Mouse (Mus musculus) stomach, embryonic 15.5 days (tissue): ENCODE measurements around the gene Gprc5d. TPM values are rescaled to one million over a fixed set of nuclear protein-coding genes. Genes with fewer than 3 reads are reported as not detected.

Experiments
- ATAC-seq: fragments of 200-750 bp; cut with Nextera tagmentation; 2 replicates; pipeline ENCODE4 v1.8.0; 2017; ENCODE audit warnings: low read depth, moderate number of reproducible peaks, moderate TSS enrichment; ENCODE audit not compliant: insufficient read depth, low FRiP score
- H3K27ac ChIP-seq: fragments of 300-500 bp; sonication (generic); 2 replicates; pipeline ENCODE4 v1.5.1; 2015; ENCODE audit warnings: mild to moderate bottlenecking, inconsistent platforms
- H3K27me3 ChIP-seq: fragments of 300-500 bp; sonication (generic); replicated peaks from 2 replicates; pipeline ENCODE4 v1.6.1; 2015; ENCODE audit warnings: inconsistent platforms
- H3K36me3 ChIP-seq: fragments of 300-500 bp; sonication (generic); 2 replicates; pipeline ENCODE4 v1.6.1; 2015; ENCODE audit warnings: inconsistent platforms
- H3K4me1 ChIP-seq: fragments of 300-500 bp; sonication (generic); 2 replicates; pipeline ENCODE4 v1.6.1; 2015; ENCODE audit warnings: inconsistent platforms
- H3K4me2 ChIP-seq: fragments of 300-500 bp; sonication (generic); 2 replicates; pipeline ENCODE4 v1.6.1; 2015; ENCODE audit warnings: mild to moderate bottlenecking, inconsistent platforms
- H3K4me3 ChIP-seq: fragments of 300-500 bp; sonication (generic); replicated peaks from 2 replicates; pipeline ENCODE4 v1.5.1; 2015; ENCODE audit warnings: inconsistent platforms
- H3K9ac ChIP-seq: fragments of 300-500 bp; sonication (generic); 2 replicates; pipeline ENCODE4 v1.6.1; 2015; ENCODE audit warnings: inconsistent platforms
- H3K9me3 ChIP-seq: fragments of 300-500 bp; sonication (generic); 2 replicates; pipeline ENCODE4 v1.6.1; 2016; ENCODE audit warnings: inconsistent platforms
- WGBS: fragments of 180-500 bp; shearing (Covaris S2); methylation state at CpG from one replicate; pipeline ENCODE4 v1.1.7; 2015; 5-methylcytosine and 5-hydroxymethylcytosine counted together
- polyA plus RNA-seq: library from polyadenylated mRNA; unstranded; fragments of >200 nt; fragmentation: Nextera tagmentation; extraction: Ambion mirVana; gene quantifications from 2 replicates; pipeline ENCODE4 v1.2.1, GENCODE M21; 2015

The Gprc5d gene
- polyA plus RNA-seq, 1 experiment from 2014 or later = not detected

GRCm38 (mm10) chr6:135065236-135065957 lies 52.7 kb downstream of the Gprc5d start, which contains the start of gene Gprc5a:
Gprc5a (plus strand) TSS chr6:135065651.
- Histone ChIP-seq H3K36me3 (no peaks in the 10 kb centered on the region), H3K9ac (peak within 1 kb of the TSS; percentile 30; the same call in 1 of the 2 replicates), H3K27me3 (no peaks in the 10 kb centered on the region), H3K27ac (peak within 1 kb of the TSS; percentile 49), H3K9me3 (no peaks in the 10 kb centered on the region), H3K4me1 (peaks cover 12% of the 10 kb centered on the region), H3K4me2 (peak within 1 kb of the TSS; percentile 70), H3K4me3 (peak within 1 kb of the TSS; percentile 48)
- WGBS = under 1% methylated on average over 44 of the region's 44 CpGs
- peak; percentile 83 for ATAC-seq

GRCm38 (mm10) chr6:135064621-135065020 lies 53.5 kb downstream of the Gprc5d start:
- no peak overlapping the region for H3K4me3 ChIP-seq
- peak overlapping the region; percentile 70 for H3K4me2 ChIP-seq
- H3K27ac ChIP-seq = no peak overlapping the region

GRCm38 (mm10) chr6:135060728-135061127 lies 57.4 kb downstream of the Gprc5d start:
- no peak overlapping the region for H3K27ac ChIP-seq
- H3K36me3 ChIP-seq = no peaks in the 10 kb centered on the region
- no peaks in the 10 kb centered on the region for H3K9me3 ChIP-seq
- H3K27me3 ChIP-seq = no peaks in the 10 kb centered on the region
- peaks cover 4% of the 10 kb centered on the region; the same call in 1 of the 2 replicates for H3K4me1 ChIP-seq
- H3K9ac ChIP-seq = no peak overlapping the region
- WGBS = 88% methylated on average over 4 of the region's 4 CpGs
- no peak for ATAC-seq
- H3K4me2 ChIP-seq = no peak overlapping the region
- H3K4me3 ChIP-seq = no peak overlapping the region

More at GRCm38 (mm10) chr6:135064621-135065020, 53.5 kb downstream of the Gprc5d start:
- Histone ChIP-seq H3K27me3 (no peaks in the 10 kb centered on the region), H3K36me3 (no peaks in the 10 kb centered on the region), H3K9me3 (no peaks in the 10 kb centered on the region), H3K9ac (no peak overlapping the region), H3K4me1 (peaks cover 12% of the 10 kb centered on the region)
- WGBS = 70% methylated on average over 12 of the region's 12 CpGs
- ATAC-seq = no peak

Other genes starting within 250 kb of the Gprc5d start
- 9.8 and 12.6 TPM in 2 replicates for gene Gpr19, start 219.7 kb downstream of the Gprc5d start, polyA plus RNA-seq
- gene Cdkn1b, start 197.9 kb downstream of the Gprc5d start, polyA plus RNA-seq = 17.9 and 19.7 TPM in 2 replicates
- 3.2 and 3.7 TPM in 2 replicates for gene Apold1, start 136.6 kb downstream of the Gprc5d start, polyA plus RNA-seq
- 98.2 and 99.2 TPM in 2 replicates for gene Ddx47, start 106.7 kb downstream of the Gprc5d start, polyA plus RNA-seq
- gene Gprc5a, start 52.6 kb downstream of the Gprc5d start, polyA plus RNA-seq = 12.2 and 13.9 TPM in 2 replicates
- gene Fam234b, start 79.7 kb upstream of the Gprc5d start, polyA plus RNA-seq = 29.7 and 34.3 TPM in 2 replicates
- 27.6 and 32.2 TPM in 2 replicates for gene Hebp1, start 79.7 kb upstream of the Gprc5d start, polyA plus RNA-seq
- gene Gsg1, start 136.1 kb upstream of the Gprc5d start, polyA plus RNA-seq = 0.17 and 0.72 TPM in 2 replicates
- 1.0 and 4.0 TPM in 2 replicates for gene Pbp2, start 192.1 kb upstream of the Gprc5d start, polyA plus RNA-seq
- 77.5 and 112 TPM in 2 replicates for gene Emp1, start 244.3 kb upstream of the Gprc5d start, polyA plus RNA-seq